In genomic region chr2:60118684-60119558, GRCm38 (mm10) we compare ENCODE assay signal across 14 mouse cellular contexts.
DNase-seq lines count a peak whose midpoint lies in the region; ATAC-seq lines count a peak whose summit lies in the region.
"Had no signal": no experiment of that assay in that cellular context is flagged by ENCODE, and none has a peak within 500 bp of the region (broad histone marks: within the 10 kb centered on the region; RNA-seq: fewer than 3 reads in every experiment).

No protein-coding gene starts in this region.

- no peaks in the 10 kb centered on the region for H3K9me3 ChIP-seq in heart, embryonic 13.5 days
- H3K9me3 ChIP-seq in forebrain, embryonic 16.5 days (ENCODE audit: control insufficient read depth, low read length), result no peaks in the 10 kb centered on the region
- no peaks in the 10 kb centered on the region for H3K9me3 ChIP-seq in midbrain, embryonic 15.5 days
- H3K9me3 ChIP-seq: embryonic facial prominence, embryonic 13.5 days had no signal

- 0 out of 2 replicates have a peak overlapping the region, but pooled peaks have one; percentile 13 for H3K4me3 ChIP-seq in heart, embryonic 13.5 days
- H3K4me3 ChIP-seq in forebrain, embryonic 16.5 days (replicated peaks; ENCODE audit: low read length), result no peak overlapping the region
- H3K4me3 ChIP-seq in midbrain, embryonic 15.5 days, result peak overlapping the region; percentile 5; the same call in 1 of the 2 replicates
- H3K4me3 ChIP-seq: embryonic facial prominence, embryonic 13.5 days had no signal

- ATAC-seq in heart, embryonic 13.5 days (ENCODE audit: extremely low read depth, insufficient number of reproducible peaks, low FRiP score, low TSS enrichment), result no peak
- peak; percentile 30 for ATAC-seq in forebrain, embryonic 16.5 days
- peak; percentile 51 for ATAC-seq in midbrain, embryonic 15.5 days (replicated peaks)
- ATAC-seq in erythroid progenitor cell, adult 5-6 weeks (replicated peaks; ENCODE audit: low FRiP score, poor library complexity, severe bottlenecking), result no peak
- ATAC-seq: liver, postnatal 0 days had no signal

- peak overlapping the region; percentile 48 for H3K4me2 ChIP-seq in heart, embryonic 13.5 days
- H3K4me2 ChIP-seq in forebrain, embryonic 16.5 days (ENCODE audit: low read length), result peak overlapping the region; percentile 33
- H3K4me2 ChIP-seq in midbrain, embryonic 15.5 days, result peak overlapping the region; percentile 37
- H3K4me2 ChIP-seq: embryonic facial prominence, embryonic 13.5 days had no signal

- WGBS in heart, embryonic 13.5 days, result 56% methylated on average over 10 of the region's 10 CpGs
- WGBS in forebrain, embryonic 16.5 days, result 17% methylated on average over 10 of the region's 10 CpGs
- WGBS in midbrain, embryonic 15.5 days, result 19% methylated on average over 10 of the region's 10 CpGs

- peaks cover 81% of the 10 kb centered on the region for H3K4me1 ChIP-seq in heart, embryonic 13.5 days
- H3K4me1 ChIP-seq in forebrain, embryonic 16.5 days (replicated peaks; ENCODE audit: control insufficient read depth, insufficient read depth, low read length), result peaks cover 34% of the 10 kb centered on the region
- H3K4me1 ChIP-seq in midbrain, embryonic 15.5 days, result peaks cover 40% of the 10 kb centered on the region

- H3K27ac ChIP-seq in heart, embryonic 13.5 days (replicated peaks), result peak overlapping the region; percentile 36; the same call in 1 of the 2 replicates
- H3K27ac ChIP-seq in forebrain, embryonic 16.5 days (ENCODE audit: low read length), result peak overlapping the region; percentile 47
- peak overlapping the region; percentile 71 for H3K27ac ChIP-seq in midbrain, embryonic 15.5 days
- H3K27ac ChIP-seq: embryonic facial prominence, embryonic 13.5 days had no signal

- H3K9ac ChIP-seq in heart, embryonic 13.5 days, result 0 out of 2 replicates have a peak overlapping the region, but pooled peaks have one; percentile 28
- no peak overlapping the region for H3K9ac ChIP-seq in forebrain, embryonic 16.5 days (replicated peaks; ENCODE audit: low read depth, low read length)
- 0 out of 2 replicates have a peak overlapping the region, but pooled peaks have one; percentile 6 for H3K9ac ChIP-seq in midbrain, embryonic 15.5 days
- H3K9ac ChIP-seq: embryonic facial prominence, embryonic 13.5 days; liver, postnatal 0 days had no signal

- H3K36me3 ChIP-seq in heart, embryonic 13.5 days, result no peaks in the 10 kb centered on the region
- no peaks in the 10 kb centered on the region for H3K36me3 ChIP-seq in forebrain, embryonic 16.5 days (ENCODE audit: control insufficient read depth, insufficient read depth)
- no peaks in the 10 kb centered on the region for H3K36me3 ChIP-seq in midbrain, embryonic 15.5 days (replicated peaks)

- DNase-seq in heart, adult 18-20 months, result no peak
- DNase-seq in brain, adult 2 months (ENCODE audit: low read depth, low spot score), result peak; percentile 39
- DNase-seq in cerebellum, adult 18-20 months, result no peak
- DNase-seq: adrenal gland, postnatal 14 days; gastrocnemius, postnatal 25 days; kidney, adult 18-20 months; left cerebral cortex, postnatal 4 days; liver, postnatal 0 days; thymus, postnatal 14 days had no signal

- no peaks in the 10 kb centered on the region for H3K27me3 ChIP-seq in heart, embryonic 13.5 days (replicated peaks)
- H3K27me3 ChIP-seq in forebrain, embryonic 16.5 days (replicated peaks; ENCODE audit: control insufficient read depth, insufficient read depth, low read length), result no peaks in the 10 kb centered on the region
- H3K27me3 ChIP-seq in midbrain, embryonic 15.5 days (replicated peaks), result no peaks in the 10 kb centered on the region
- H3K27me3 ChIP-seq: embryonic facial prominence, embryonic 13.5 days had no signal

Comparison
In these comparisons a context has a peak if more than half of its experiments do, and no peak if none do; other contexts are left out.
1. ATAC-seq: peak in forebrain, embryonic 16.5 days (single experiment) and midbrain, embryonic 15.5 days (single experiment); none in heart, embryonic 13.5 days (single experiment) and erythroid progenitor cell, adult 5-6 weeks (single experiment).
2. Peak in every context shown above with its lines, with median percentiles within 50 percentile points of each other: H3K27ac ChIP-seq and H3K4me2 ChIP-seq.